Mouse (Mus musculus) cerebellum, adult 9-11 months (tissue): ENCODE data around the gene Pigz.
"Not testable (repeated sequence)": the region's sequence is repeated elsewhere in the genome, so short reads cannot be mapped to it uniquely, and the experiment has no call there.

Source experiments
- DNase-seq: peaks from one replicate; pipeline ENCODE4 v3.0.0; 2022

Pigz gene

GRCm38 (mm10) chr16:31932840-31933697 lies 582 bp upstream of the Pigz start:
- peak; percentile 98 for DNase-seq

- no peak for DNase-seq
These were observed 929 bp downstream of the Pigz start for GRCm38 (mm10) chr16:31934550-31935010.

GRCm38 (mm10) chr16:31935091-31935979 lies 1.7 kb downstream of the Pigz start:
- peak; percentile 60 for DNase-seq

GRCm38 (mm10) chr16:31936568-31936967 lies 2.9 kb downstream of the Pigz start:
- DNase-seq: no peak

- no peak for DNase-seq
These were observed 5.2 kb downstream of the Pigz start for GRCm38 (mm10) chr16:31938856-31939255.

- no peak for DNase-seq
These were observed 6.9 kb downstream of the Pigz start for GRCm38 (mm10) chr16:31940586-31940985.

- DNase-seq: peak; percentile 73
These were observed 10.3 kb downstream of the Pigz start for GRCm38 (mm10) chr16:31943980-31944379.

GRCm38 (mm10) chr16:31944698-31945255 lies 11.1 kb downstream of the Pigz start:
- DNase-seq: peak; percentile 52

- no peak for DNase-seq
These were observed 11.7 kb downstream of the Pigz start for GRCm38 (mm10) chr16:31945372-31945771.

- not testable (repeated sequence) for DNase-seq
These were observed 12.3 kb downstream of the Pigz start for GRCm38 (mm10) chr16:31945986-31946385.

- DNase-seq: no peak
These were observed 13.7 kb downstream of the Pigz start for GRCm38 (mm10) chr16:31947333-31947732.

- no peak for DNase-seq
These were observed 14.3 kb downstream of the Pigz start for GRCm38 (mm10) chr16:31947901-31948316.

- DNase-seq: peak; percentile 94
These were observed 14.7 kb downstream of the Pigz start, which contains the start of the genes 0610012G03Rik and Ncbp2 for GRCm38 (mm10) chr16:31948345-31948774. TSS of gene 0610012G03Rik (minus strand) at chr16:31948494. TSS of gene Ncbp2 (plus strand) at chr16:31948513.

- DNase-seq: no peak
These were observed 29.6 kb downstream of the Pigz start for GRCm38 (mm10) chr16:31963224-31963623.

GRCm38 (mm10) chr16:31975258-31975657 lies 41.6 kb downstream of the Pigz start:
- DNase-seq: no peak

GRCm38 (mm10) chr16:31979501-31979900 lies 45.9 kb downstream of the Pigz start:
- no peak for DNase-seq

- no peak for DNase-seq
These were observed 47.3 kb downstream of the Pigz start for GRCm38 (mm10) chr16:31980946-31981345.

- DNase-seq: no peak
These were observed 58.4 kb downstream of the Pigz start for GRCm38 (mm10) chr16:31992039-31992438.

- no peak for DNase-seq
These were observed 59.5 kb downstream of the Pigz start for GRCm38 (mm10) chr16:31993195-31993594.

GRCm38 (mm10) chr16:31993946-31994345 lies 60.3 kb downstream of the Pigz start:
- DNase-seq: no peak
